Mouse (Mus musculus) E14TG2a.4 (cell line): Measurements from ENCODE around the gene B830017H08Rik.

ENCODE experiments used
- CTCF ChIP-seq: conservative IDR thresholded peaks from 2 replicates; pipeline ENCODE4 v1.5.1; 2014; ENCODE audit warnings: low read length
- NANOG ChIP-seq: IDR thresholded peaks from 2 replicates; pipeline ENCODE4 v1.6.1; 2014; ENCODE audit warnings: borderline replicate concordance, low read length, mixed read lengths
- POU5F1 ChIP-seq: IDR thresholded peaks from 2 replicates; pipeline ENCODE4 v1.6.1; 2014; ENCODE audit warnings: low read length, borderline replicate concordance

DNA sequence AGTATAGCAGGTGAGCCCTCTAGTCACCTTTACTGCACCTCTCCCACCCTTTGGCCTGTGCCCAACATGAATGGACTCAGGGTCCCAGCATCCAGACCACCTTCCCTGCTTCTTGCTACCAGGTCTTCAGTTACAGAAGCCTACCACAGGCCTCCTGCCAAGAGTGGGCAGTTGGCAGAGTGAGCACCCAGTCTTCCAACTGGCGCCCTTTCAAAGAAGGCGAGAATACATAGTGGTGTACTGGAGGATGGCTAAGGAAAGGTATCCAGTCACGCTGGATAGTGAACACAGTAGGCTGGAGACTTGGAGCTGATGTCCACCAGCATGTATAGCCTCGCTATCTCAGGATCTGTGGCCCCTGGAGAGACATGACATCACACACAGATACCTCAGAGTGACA lies 38.9 kb upstream of the B830017H08Rik start:
- no peak for TF ChIP-seq CTCF
- no peak for TF ChIP-seq POU5F1
- TF ChIP-seq NANOG: no peak
